Mouse (Mus musculus) heart, postnatal 0 days (tissue): ENCODE measurements at regions not wholly inside any gene's neighbourhood (a gene's known extent, or its start where the extent isn't known, plus 50 kb on each side); places are given as distances from the start of the nearest gene placed in this dataset.

Experiments used
- ATAC-seq: fragments of 200-750 bp; cut with Nextera tagmentation; 2 replicates; pipeline ENCODE4 v1.8.0; 2017; ENCODE audit warnings: low read depth, moderate number of reproducible peaks, moderate library complexity; ENCODE audit not compliant: insufficient read depth
- DNase-seq: peaks from one replicate; pipeline ENCODE4 v3.0.0-alpha.2; 2016; ENCODE audit warnings: low spot score
- H3K27ac ChIP-seq: fragments of 300-500 bp; sonication (generic); 2 replicates; pipeline ENCODE4 v1.5.1; 2014; ENCODE audit warnings: low read depth, mild to moderate bottlenecking
- H3K27me3 ChIP-seq: fragments of 300-500 bp; sonication (generic); 2 replicates; pipeline ENCODE4 v1.6.1; 2014; ENCODE audit warnings: low read length, mixed read lengths; ENCODE audit not compliant: control insufficient read depth, insufficient read depth
- H3K36me3 ChIP-seq: fragments of 300-500 bp; sonication (generic); replicated peaks from 2 replicates; pipeline ENCODE4 v1.6.1; 2014; ENCODE audit warnings: low read length, mixed read lengths; ENCODE audit not compliant: control insufficient read depth, insufficient read depth
- H3K4me1 ChIP-seq: fragments of 300-500 bp; sonication (generic); 2 replicates; pipeline ENCODE4 v1.6.1; 2014; ENCODE audit warnings: antibody characterized with exemption; ENCODE audit not compliant: control insufficient read depth, insufficient read depth
- H3K4me2 ChIP-seq: fragments of 300-500 bp; sonication (generic); 2 replicates; pipeline ENCODE4 v1.6.1; 2014; ENCODE audit warnings: low read depth, mild to moderate bottlenecking, low read length, moderate library complexity
- H3K4me3 ChIP-seq: fragments of 300-500 bp; sonication (generic); 2 replicates; pipeline ENCODE4 v1.5.1; 2014; ENCODE audit warnings: low read depth, low read length
- H3K9ac ChIP-seq: fragments of 300-500 bp; sonication (generic); replicated peaks from 2 replicates; pipeline ENCODE4 v1.6.1; 2014; ENCODE audit warnings: low read depth, low read length, mixed read lengths
- H3K9me3 ChIP-seq: fragments of 300-500 bp; sonication (generic); replicated peaks from 2 replicates; pipeline ENCODE4 v1.6.1; 2016; ENCODE audit warnings: low read length; ENCODE audit not compliant: control insufficient read depth
- CTCF ChIP-seq: IDR thresholded peaks from 2 replicates; pipeline ENCODE4 v1.5.1; 2016; ENCODE audit warnings: antibody characterized with exemption, control low read depth, low read depth
- EP300 ChIP-seq: IDR thresholded peaks from 2 replicates; pipeline ENCODE4 v1.6.1; 2016; ENCODE audit warnings: antibody characterized with exemption, low read depth
- WGBS: fragments of 180-500 bp; shearing (Covaris S2); extraction: QIAGEN DNeasy Blood & Tissue Kit; methylation state at CpG from one replicate; pipeline ENCODE4 v1.1.7; 2014; 5-methylcytosine and 5-hydroxymethylcytosine counted together

GRCm38 (mm10) chr6:61128211-61128610 is 51.9 kb upstream of the Ccser1 start:
- Histone ChIP-seq H3K4me3 (no peak overlapping the region), H3K9ac (no peak overlapping the region), H3K4me1 (no peaks in the 10 kb centered on the region), H3K36me3 (no peaks in the 10 kb centered on the region), H3K9me3 (no peaks in the 10 kb centered on the region), H3K27me3 (no peaks in the 10 kb centered on the region), H3K4me2 (no peak overlapping the region), H3K27ac (no peak overlapping the region)
- TF ChIP-seq CTCF (no peak), EP300 (no peak)
- WGBS = 67% methylated on average over 1 of the region's 1 CpGs
- DNase-seq (no peak), ATAC-seq (no peak)
